Mouse (Mus musculus) skeletal muscle tissue, postnatal 0 days (tissue): ENCODE data around the gene Hist2h2bb. TPM values are rescaled to one million over a fixed set of nuclear protein-coding genes. Genes with fewer than 3 reads are reported as not detected.

Experiments
- microRNA-seq, 2 experiments: library from miRNA; unstranded; fragments of <30 nt; microRNA quantifications; one replicate each; pipeline ENCODE4; 2016
- polyA plus RNA-seq: library from polyadenylated mRNA; unstranded; fragments of >200 nt; fragmentation: Nextera tagmentation; extraction: Ambion mirVana; gene quantifications from 2 replicates; pipeline ENCODE4 v1.2.1, GENCODE M21; 2015

The Hist2h2bb gene
- 3.3 and 4.0 TPM in 2 replicates for polyA plus RNA-seq

GRCm38 (mm10) chr3:96269511-96270474 lies at the start of gene Hist2h2bb:
Gene Hist2h2bb (plus strand): TSS chr3:96269752.

GRCm38 (mm10) chr3:96220765-96221639 lies 48.5 kb upstream of the Hist2h2bb start, which contains the start of the genes Hist2h2ac and Hist2h2be:
Gene Hist2h2ac (minus strand): TSS chr3:96220880.
Gene Hist2h2be (plus strand): TSS chr3:96221119.

GRCm38 (mm10) chr3:96238954-96239793 lies 30.4 kb upstream of the Hist2h2bb start, which contains the start of gene Hist2h3c2:
Gene Hist2h3c2 (minus strand): TSS chr3:96239127.

GRCm38 (mm10) chr3:96239949-96240798 lies 29.4 kb upstream of the Hist2h2bb start, which contains the start of gene Hist2h2aa2:
Gene Hist2h2aa2 (minus strand): TSS chr3:96240276.

GRCm38 (mm10) chr3:96245003-96245886 lies 24.3 kb upstream of the Hist2h2bb start, which contains the start of gene Hist2h2aa1:
Gene Hist2h2aa1 (plus strand): TSS chr3:96245497.

GRCm38 (mm10) chr3:96246427-96246856 lies 23.1 kb upstream of the Hist2h2bb start, which contains the start of gene Hist2h3c1:
Gene Hist2h3c1 (plus strand): TSS chr3:96246685.

GRCm38 (mm10) chr3:96262979-96263550 lies 6.5 kb upstream of the Hist2h2bb start, which contains the start of gene Hist2h4:
Gene Hist2h4 (minus strand): TSS chr3:96263311.

GRCm38 (mm10) chr3:96268051-96268775 lies 1.3 kb upstream of the Hist2h2bb start, which contains the start of gene Hist2h3b:
Gene Hist2h3b (plus strand): TSS chr3:96268654.

GRCm38 (mm10) chr3:96293787-96294186 lies 24.2 kb downstream of the Hist2h2bb start, which contains the start of gene Fcgr1:
Gene Fcgr1 (minus strand): TSS chr3:96293969.

Small RNAs within 50 kb of the gene (microRNA-seq; reads per million reads assigned to microRNA genes)
- gene Gm44492 = 0 to 0.10 reads per million in 2 experiments
- gene Gm47311 = 0 reads per million in 2 experiments
- gene Gm47313 = 0 reads per million in 2 experiments

Other genes with a start within 250 kb of the Hist2h2bb start
- gene Vps45, start 211.3 kb upstream of the Hist2h2bb start, polyA plus RNA-seq = 26.6 and 29.7 TPM in 2 replicates
- gene Otud7b, start 165.2 kb upstream of the Hist2h2bb start, polyA plus RNA-seq = 20.5 and 21.8 TPM in 2 replicates
- gene Mtmr11, start 107.7 kb upstream of the Hist2h2bb start, polyA plus RNA-seq = 8.6 and 10.7 TPM in 2 replicates
- 39.7 and 47.5 TPM in 2 replicates for gene Sf3b4, start 97.4 kb upstream of the Hist2h2bb start, polyA plus RNA-seq
- gene Sv2a, start 88.6 kb upstream of the Hist2h2bb start, polyA plus RNA-seq = 0.71 and 0.97 TPM in 2 replicates
- 47.6 and 49.2 TPM in 2 replicates for gene Bola1, start 50.0 kb upstream of the Hist2h2bb start, polyA plus RNA-seq
- gene Hist2h2ab, start 49.9 kb upstream of the Hist2h2bb start, polyA plus RNA-seq = 0.63 TPM in 1 of 2 replicates, not detected in the other
- 2.5 and 2.6 TPM in 2 replicates for gene Hist2h2ac, start 48.9 kb upstream of the Hist2h2bb start, polyA plus RNA-seq
- gene Hist2h2be, start 48.6 kb upstream of the Hist2h2bb start, polyA plus RNA-seq = 1.4 and 1.6 TPM in 2 replicates
- 4.7 and 4.9 TPM in 2 replicates for gene Hist2h3c2, start 30.6 kb upstream of the Hist2h2bb start, polyA plus RNA-seq
- gene Hist2h2aa2, start 29.5 kb upstream of the Hist2h2bb start, polyA plus RNA-seq = 149 and 171 TPM in 2 replicates
- gene Hist2h2aa1, start 24.3 kb upstream of the Hist2h2bb start, polyA plus RNA-seq = 42.9 and 46.5 TPM in 2 replicates
- gene Hist2h3c1, start 23.1 kb upstream of the Hist2h2bb start, polyA plus RNA-seq = 0.76 TPM in 1 of 2 replicates, not detected in the other
- 2.2 and 6.7 TPM in 2 replicates for gene Hist2h4, start 6.4 kb upstream of the Hist2h2bb start, polyA plus RNA-seq
- gene Hist2h3b, start 1.1 kb upstream of the Hist2h2bb start, polyA plus RNA-seq = 10.9 and 17.3 TPM in 2 replicates
- gene Fcgr1, start 24.2 kb downstream of the Hist2h2bb start, polyA plus RNA-seq = 3.3 and 4.7 TPM in 2 replicates
- 0.14 and 0.28 TPM in 2 replicates for gene BC107364, start 182.6 kb downstream of the Hist2h2bb start, polyA plus RNA-seq